Mouse (Mus musculus): Measurements from ENCODE around the gene Mgll.

GRCm38 (mm10) chr6:88746271-88746670 lies 22.1 kb downstream of the Mgll start:
- TF ChIP-seq CTCF (IDR thresholded peaks at IDR 0.05; ENCODE audit: insufficient read depth, low read depth, low read length) (no peak), POLR2A (IDR thresholded peaks at IDR 0.05; ENCODE audit: insufficient read depth, low read depth, low read length) (no peak)

Measured in olfactory bulb, adult 2 months (tissue).